12 mouse cellular contexts compared by ENCODE assay signal in the genomic region with DNA sequence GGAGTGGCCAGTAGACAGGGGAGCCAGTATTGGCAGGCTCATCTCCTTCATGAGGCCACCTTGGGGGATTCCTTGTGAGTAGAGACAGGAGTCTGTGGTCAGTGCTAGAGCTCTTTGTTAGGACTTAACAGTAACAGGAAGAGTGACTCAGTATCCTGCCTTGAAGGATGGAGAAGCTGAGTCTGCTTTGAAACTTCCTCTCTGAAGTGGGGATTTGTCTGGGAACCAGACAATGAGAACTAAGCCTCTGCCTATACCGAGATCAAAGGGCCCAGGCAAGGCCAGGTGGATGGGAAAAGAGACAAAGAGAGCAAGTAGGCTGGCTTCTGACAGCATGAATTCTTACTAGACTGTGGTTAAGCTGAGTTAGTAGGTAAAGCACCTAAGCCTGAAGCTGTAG.
DNase-seq lines count a peak whose midpoint lies in the region; ATAC-seq and TF ChIP-seq lines count a peak whose summit lies in the region.
"Had no signal": no experiment of that assay in that cellular context is flagged by ENCODE, and none has a peak within 500 bp of the region (broad histone marks: within the 10 kb centered on the region; RNA-seq: fewer than 3 reads in every experiment).

No protein-coding gene starts in this region.

- 0 out of 2 replicates have a peak overlapping the region, but pooled peaks have one; percentile 42 for H3K27ac ChIP-seq in forebrain, embryonic 10.5 days
- no peak overlapping the region for H3K27ac ChIP-seq in forebrain, embryonic 12.5 days
- H3K27ac ChIP-seq in stomach, embryonic 14.5 days (ENCODE audit: low read length) = no peak overlapping the region; the same call in 1 of the 2 replicates
- H3K27ac ChIP-seq in stomach, postnatal 0 days (replicated peaks) = no peak overlapping the region
- no peak overlapping the region for H3K27ac ChIP-seq in midbrain, embryonic 11.5 days (ENCODE audit: low read depth, low read length)
- H3K27ac ChIP-seq: heart, embryonic 13.5 days; midbrain, embryonic 15.5 days had no signal

- no peak for DNase-seq in forebrain, embryonic 10.5 days (ENCODE audit: extremely low spot score, low spot score)
- no peak for DNase-seq in stomach, postnatal 0 days (ENCODE audit: low spot score)
- peak; percentile 12 for DNase-seq in lung, postnatal 10 days
- DNase-seq in frontal cortex, postnatal 25 days (ENCODE audit: low spot score in 2 of 2) = no peak
- DNase-seq in frontal cortex, postnatal 10 days (ENCODE audit: low spot score in 2 of 2) = no peak
- no peak for DNase-seq in midbrain, embryonic 11.5 days (ENCODE audit: low spot score, missing footprints)
- DNase-seq: kidney, adult 11 months; liver had no signal

- TF ChIP-seq EP300 in stomach, postnatal 0 days (optimal IDR thresholded peaks at IDR 0.05) = no peak

- H3K4me2 ChIP-seq in forebrain, embryonic 12.5 days = no peak overlapping the region
- no peak overlapping the region for H3K4me2 ChIP-seq in stomach, embryonic 14.5 days (replicated peaks; ENCODE audit: low read depth, low read length)
- H3K4me2 ChIP-seq in stomach, postnatal 0 days (replicated peaks; ENCODE audit: low read depth) = no peak overlapping the region
- no peak overlapping the region for H3K4me2 ChIP-seq in midbrain, embryonic 11.5 days
- H3K4me2 ChIP-seq: heart, embryonic 13.5 days; midbrain, embryonic 15.5 days had no signal

- no peaks in the 10 kb centered on the region for H3K27me3 ChIP-seq in forebrain, embryonic 10.5 days (ENCODE audit: poor library complexity, severe bottlenecking)
- H3K27me3 ChIP-seq in forebrain, embryonic 12.5 days = no peaks in the 10 kb centered on the region
- H3K27me3 ChIP-seq in stomach, embryonic 14.5 days (ENCODE audit: control insufficient read depth, insufficient read depth, low read length) = no peaks in the 10 kb centered on the region
- H3K27me3 ChIP-seq in stomach, postnatal 0 days (ENCODE audit: control insufficient read depth, insufficient read depth, low read length) = no peaks in the 10 kb centered on the region
- H3K27me3 ChIP-seq in midbrain, embryonic 11.5 days (ENCODE audit: control insufficient read depth, insufficient read depth, low read length) = no peaks in the 10 kb centered on the region
- H3K27me3 ChIP-seq: heart, embryonic 13.5 days; midbrain, embryonic 15.5 days had no signal

- H3K4me1 ChIP-seq in forebrain, embryonic 10.5 days = peaks cover 13% of the 10 kb centered on the region
- peaks cover 9% of the 10 kb centered on the region; the same call in 1 of the 2 replicates for H3K4me1 ChIP-seq in forebrain, embryonic 12.5 days
- H3K4me1 ChIP-seq in stomach, embryonic 14.5 days (ENCODE audit: control insufficient read depth, insufficient read depth, low read length) = peaks cover 17% of the 10 kb centered on the region
- no peaks in the 10 kb centered on the region for H3K4me1 ChIP-seq in stomach, postnatal 0 days (replicated peaks; ENCODE audit: control insufficient read depth, insufficient read depth)
- peaks cover 4% of the 10 kb centered on the region for H3K4me1 ChIP-seq in midbrain, embryonic 11.5 days (ENCODE audit: control insufficient read depth, insufficient read depth, low read length)

- no peak for ATAC-seq in forebrain, embryonic 12.5 days (ENCODE audit: low FRiP score)
- ATAC-seq in stomach, embryonic 14.5 days (ENCODE audit: insufficient number of reproducible peaks, insufficient read depth, low FRiP score, low read depth) = 0 out of 2 replicates have a peak, but pooled peaks have one; percentile 42
- no peak for ATAC-seq in stomach, postnatal 0 days (ENCODE audit: low FRiP score, low TSS enrichment)
- ATAC-seq in midbrain, embryonic 11.5 days (ENCODE audit: low FRiP score) = no peak
- ATAC-seq: midbrain, embryonic 15.5 days had no signal

- no peak for TF ChIP-seq CTCF in stomach, postnatal 0 days (IDR thresholded peaks at IDR 0.05; ENCODE audit: low read depth)

- 11% methylated on average over 1 of the region's 1 CpGs for WGBS in forebrain, embryonic 10.5 days
- WGBS in forebrain, embryonic 12.5 days = 18% methylated on average over 1 of the region's 1 CpGs
- 26% methylated on average over 1 of the region's 1 CpGs for WGBS in stomach, embryonic 14.5 days
- WGBS in stomach, postnatal 0 days = 16% methylated on average over 1 of the region's 1 CpGs
- 17% methylated on average over 1 of the region's 1 CpGs for WGBS in midbrain, embryonic 11.5 days

- H3K36me3 ChIP-seq in forebrain, embryonic 10.5 days (replicated peaks) = no peaks in the 10 kb centered on the region
- no peaks in the 10 kb centered on the region for H3K36me3 ChIP-seq in forebrain, embryonic 12.5 days (replicated peaks)
- no peaks in the 10 kb centered on the region for H3K36me3 ChIP-seq in stomach, embryonic 14.5 days (ENCODE audit: control insufficient read depth, insufficient read depth, low read length)
- H3K36me3 ChIP-seq in stomach, postnatal 0 days (ENCODE audit: control insufficient read depth, insufficient read depth, low read length) = no peaks in the 10 kb centered on the region
- H3K36me3 ChIP-seq in midbrain, embryonic 11.5 days (ENCODE audit: control insufficient read depth, insufficient read depth, low read length) = no peaks in the 10 kb centered on the region
- H3K36me3 ChIP-seq: heart, embryonic 13.5 days; midbrain, embryonic 15.5 days had no signal

- H3K9ac ChIP-seq in forebrain, embryonic 12.5 days = no peak overlapping the region
- H3K9ac ChIP-seq in stomach, embryonic 14.5 days (replicated peaks; ENCODE audit: low read depth, low read length) = no peak overlapping the region
- no peak overlapping the region for H3K9ac ChIP-seq in stomach, postnatal 0 days (ENCODE audit: low read length)
- H3K9ac ChIP-seq in midbrain, embryonic 11.5 days (ENCODE audit: low read length) = no peak overlapping the region
- H3K9ac ChIP-seq: heart, embryonic 13.5 days; midbrain, embryonic 15.5 days had no signal

- no peak overlapping the region for H3K4me3 ChIP-seq in forebrain, embryonic 10.5 days
- no peak overlapping the region for H3K4me3 ChIP-seq in forebrain, embryonic 12.5 days (replicated peaks)
- H3K4me3 ChIP-seq in stomach, embryonic 14.5 days (ENCODE audit: low read depth, low read length) = no peak overlapping the region
- H3K4me3 ChIP-seq in stomach, postnatal 0 days (ENCODE audit: low read depth, low read length) = no peak overlapping the region
- no peak overlapping the region for H3K4me3 ChIP-seq in midbrain, embryonic 11.5 days (ENCODE audit: low read depth, low read length)
- H3K4me3 ChIP-seq: heart, embryonic 13.5 days; midbrain, embryonic 15.5 days had no signal

- no peaks in the 10 kb centered on the region for H3K9me3 ChIP-seq in forebrain, embryonic 10.5 days
- no peaks in the 10 kb centered on the region for H3K9me3 ChIP-seq in forebrain, embryonic 12.5 days
- H3K9me3 ChIP-seq in stomach, embryonic 14.5 days (ENCODE audit: control insufficient read depth, low read depth, low read length) = no peaks in the 10 kb centered on the region
- H3K9me3 ChIP-seq in stomach, postnatal 0 days (ENCODE audit: control insufficient read depth, low read length) = no peaks in the 10 kb centered on the region
- no peaks in the 10 kb centered on the region for H3K9me3 ChIP-seq in midbrain, embryonic 11.5 days (ENCODE audit: control insufficient read depth, low read length)
- H3K9me3 ChIP-seq: heart, embryonic 13.5 days; midbrain, embryonic 15.5 days had no signal
